Mouse (Mus musculus) limb, embryonic 12.5 days (tissue): ENCODE measurements around the gene Ikbkg. TPM values are rescaled to one million over a fixed set of nuclear protein-coding genes. Genes with fewer than 3 reads are reported as not detected.
"Not testable (repeated sequence)": the region's sequence is repeated elsewhere in the genome, so short reads cannot be mapped to it uniquely, and the experiment has no call there.

Experiments
- ATAC-seq: fragments of 200-750 bp; cut with Nextera tagmentation; 2 replicates; pipeline ENCODE4 v1.8.0; 2017; ENCODE audit warnings: low read depth, moderate TSS enrichment; ENCODE audit not compliant: insufficient number of reproducible peaks, insufficient read depth, low FRiP score, low TSS enrichment
- H3K27ac ChIP-seq: fragments of 300-500 bp; sonication (generic); 2 replicates; pipeline ENCODE4 v1.5.1; 2016; ENCODE audit warnings: mild to moderate bottlenecking, moderate library complexity
- H3K27me3 ChIP-seq: fragments of 300-500 bp; sonication (generic); 2 replicates; pipeline ENCODE4 v1.6.1; 2016; ENCODE audit warnings: mild to moderate bottlenecking, moderate library complexity
- H3K36me3 ChIP-seq: fragments of 300-500 bp; sonication (generic); 2 replicates; pipeline ENCODE4 v1.6.1; 2016; ENCODE audit warnings: mild to moderate bottlenecking, moderate library complexity
- H3K4me1 ChIP-seq: fragments of 300-500 bp; sonication (generic); replicated peaks from 2 replicates; pipeline ENCODE4 v1.6.1; 2016
- H3K4me2 ChIP-seq: fragments of 300-500 bp; sonication (generic); 2 replicates; pipeline ENCODE4 v1.6.1; 2016; ENCODE audit warnings: mild to moderate bottlenecking, moderate library complexity
- H3K4me3 ChIP-seq: fragments of 300-500 bp; sonication (generic); replicated peaks from 2 replicates; pipeline ENCODE4 v1.5.1; 2016; ENCODE audit warnings: mild to moderate bottlenecking
- H3K9ac ChIP-seq: fragments of 300-500 bp; sonication (generic); replicated peaks from 2 replicates; pipeline ENCODE4 v1.6.1; 2016; ENCODE audit warnings: mild to moderate bottlenecking, moderate library complexity
- H3K9me3 ChIP-seq: fragments of 300-500 bp; sonication (generic); 2 replicates; pipeline ENCODE4 v1.6.1; 2016; ENCODE audit warnings: mild to moderate bottlenecking, moderate library complexity
- WGBS: fragments of 180-500 bp; shearing (Covaris S2); methylation state at CpG from one replicate; pipeline ENCODE4 v1.1.7; 2016; 5-methylcytosine and 5-hydroxymethylcytosine counted together
- polyA plus RNA-seq: library from polyadenylated mRNA; unstranded; fragments of >200 nt; fragmentation: Nextera tagmentation; extraction: Ambion mirVana; gene quantifications from 2 replicates; pipeline ENCODE4 v1.2.1, GENCODE M21; 2016

The Ikbkg gene
- polyA plus RNA-seq, 1 experiment from 2014 or later: 22.1 TPM

GRCm38 (mm10) chrX:74452773-74453172 lies 59.7 kb downstream of the Ikbkg start:
- no peaks in the 10 kb centered on the region for H3K9me3 ChIP-seq
- WGBS: 16% methylated on average over 4 of the region's 4 CpGs
- no peak overlapping the region for H3K4me3 ChIP-seq
- H3K27me3 ChIP-seq: no peaks in the 10 kb centered on the region
- H3K27ac ChIP-seq: no peak overlapping the region
- no peak overlapping the region for H3K9ac ChIP-seq
- peaks cover 12% of the 10 kb centered on the region; the same call in 1 of the 2 replicates for H3K36me3 ChIP-seq
- no peak overlapping the region for H3K4me2 ChIP-seq
- no peaks in the 10 kb centered on the region for H3K4me1 ChIP-seq
- no peak for ATAC-seq

DNA sequence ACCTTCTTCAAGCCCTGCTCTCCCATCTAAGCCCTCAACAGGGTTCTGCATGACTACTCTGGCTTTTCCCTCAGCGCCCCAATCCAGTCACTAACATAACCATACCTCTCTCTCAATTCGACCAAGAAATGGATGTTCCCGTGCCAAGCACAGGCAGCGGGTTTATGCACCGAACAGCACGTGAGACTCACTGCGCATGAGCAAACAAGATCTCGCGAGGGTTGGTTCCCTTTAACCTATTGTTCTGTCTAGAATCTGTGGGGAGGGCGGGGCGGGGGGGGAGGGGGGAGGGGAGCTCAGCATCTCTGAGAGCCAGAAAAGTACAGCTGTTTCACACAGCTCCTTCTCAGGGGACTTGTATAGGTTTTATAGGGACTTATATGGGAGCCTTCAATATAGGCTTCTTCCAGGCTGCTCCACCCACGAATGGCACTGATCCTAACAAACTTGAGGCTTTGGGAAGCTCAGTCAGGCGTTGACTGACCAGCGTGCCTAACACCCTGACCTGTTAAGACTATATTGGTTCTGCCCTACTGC lies 88.3 kb downstream of the Ikbkg start, which contains the start of gene Gm6880:
Gene Gm6880, minus strand, starts transcription at position 51 of the 537 bp plus-strand sequence.
- H3K9ac ChIP-seq, H3K4me2 ChIP-seq, H3K4me3 ChIP-seq, H3K27ac ChIP-seq, H3K9me3 ChIP-seq, H3K27me3 ChIP-seq, H3K4me1 ChIP-seq, H3K36me3 ChIP-seq: not testable (repeated sequence)
- peak; percentile 37; the same call in 1 of the 2 replicates for ATAC-seq
- 77% methylated on average over 12 of the region's 14 CpGs for WGBS

- 82% methylated on average over 1 of the region's 1 CpGs for WGBS
- Histone ChIP-seq H3K4me2 (no peak overlapping the region), H3K27ac (no peak overlapping the region), H3K4me1 (no peaks in the 10 kb centered on the region), H3K36me3 (no peaks in the 10 kb centered on the region), H3K27me3 (no peaks in the 10 kb centered on the region), H3K9me3 (no peaks in the 10 kb centered on the region), H3K9ac (no peak overlapping the region), H3K4me3 (no peak overlapping the region)
- ATAC-seq: no peak
Observed at GRCm38 (mm10) chrX:74497131-74497530, 104.0 kb downstream of the Ikbkg start.

Other genes starting within 250 kb of the Ikbkg start
- not detected in 2 replicates for gene Tex28, start 225.5 kb upstream of the Ikbkg start, polyA plus RNA-seq
- 0.08 and 0.19 TPM in 2 replicates for gene Tktl1, start 216.0 kb upstream of the Ikbkg start, polyA plus RNA-seq
- gene Flna, start 143.5 kb upstream of the Ikbkg start, polyA plus RNA-seq: 311 and 345 TPM in 2 replicates
- 21.3 and 25.4 TPM in 2 replicates for gene Emd, start 138.6 kb upstream of the Ikbkg start, polyA plus RNA-seq
- 787 and 794 TPM in 2 replicates for gene Rpl10, start 122.5 kb upstream of the Ikbkg start, polyA plus RNA-seq
- gene Taz, start 111.4 kb upstream of the Ikbkg start, polyA plus RNA-seq: 90.9 and 94.9 TPM in 2 replicates
- 9.9 and 11.6 TPM in 2 replicates for gene Dnase1l1, start 111.0 kb upstream of the Ikbkg start, polyA plus RNA-seq
- gene Atp6ap1, start 96.2 kb upstream of the Ikbkg start, polyA plus RNA-seq: 94.8 and 106 TPM in 2 replicates
- gene Gdi1, start 88.3 kb upstream of the Ikbkg start, polyA plus RNA-seq: 228 and 276 TPM in 2 replicates
- gene Fam50a, start 80.3 kb upstream of the Ikbkg start, polyA plus RNA-seq: 68.1 and 73.2 TPM in 2 replicates
- gene Plxna3, start 64.2 kb upstream of the Ikbkg start, polyA plus RNA-seq: 27.1 and 27.3 TPM in 2 replicates
- 107 and 122 TPM in 2 replicates for gene Lage3, start 39.7 kb upstream of the Ikbkg start, polyA plus RNA-seq
- 57.1 and 59.8 TPM in 2 replicates for gene Ubl4a, start 20.1 kb upstream of the Ikbkg start, polyA plus RNA-seq
- gene Slc10a3, start 19.9 kb upstream of the Ikbkg start, polyA plus RNA-seq: 14.4 and 14.8 TPM in 2 replicates
- gene Fam3a, start within 50 bp of the Ikbkg start, polyA plus RNA-seq: 30.5 and 32.6 TPM in 2 replicates
- gene G6pdx, start 35.9 kb downstream of the Ikbkg start, polyA plus RNA-seq: 44.1 and 46.0 TPM in 2 replicates
- gene Gm6880, start 88.1 kb downstream of the Ikbkg start, polyA plus RNA-seq: 0.69 and 1.4 TPM in 2 replicates
- not detected in 2 replicates for gene Olfr1326-ps1, start 181.6 kb downstream of the Ikbkg start, polyA plus RNA-seq
- not detected in 2 replicates for gene Olfr1325, start 199.4 kb downstream of the Ikbkg start, polyA plus RNA-seq